Mouse (Mus musculus) kidney, postnatal 14 days (tissue): ENCODE measurements around the gene Pex14.
A peak's percentile ranks its signal among the peaks of the same experiment; 100 is the strongest.

ENCODE experiments used
- DNase-seq: peaks from one replicate; pipeline ENCODE4 v3.0.0; 2022; ENCODE audit warnings: mixed read lengths

Pex14 gene

DNA sequence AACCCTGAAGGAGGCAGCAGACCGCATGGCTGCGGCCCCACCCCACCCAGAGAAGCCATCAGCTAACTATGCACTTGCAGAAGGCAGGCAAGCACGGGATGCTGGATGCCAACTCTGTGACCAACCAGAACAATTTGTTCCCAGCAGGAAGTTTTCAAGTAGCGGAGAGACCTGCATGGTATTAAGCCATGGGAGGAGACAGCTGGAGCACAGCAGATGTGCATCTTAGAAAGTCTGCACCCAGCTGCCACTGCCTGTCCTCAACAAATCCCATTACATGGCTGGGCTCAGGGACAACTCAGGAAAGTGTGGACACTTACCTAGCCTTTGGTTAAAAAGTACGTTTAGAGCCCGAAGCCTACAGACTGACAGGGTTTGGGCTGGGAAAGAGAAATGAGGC, 117.4 kb downstream of the Pex14 start:
- no peak for DNase-seq

DNA sequence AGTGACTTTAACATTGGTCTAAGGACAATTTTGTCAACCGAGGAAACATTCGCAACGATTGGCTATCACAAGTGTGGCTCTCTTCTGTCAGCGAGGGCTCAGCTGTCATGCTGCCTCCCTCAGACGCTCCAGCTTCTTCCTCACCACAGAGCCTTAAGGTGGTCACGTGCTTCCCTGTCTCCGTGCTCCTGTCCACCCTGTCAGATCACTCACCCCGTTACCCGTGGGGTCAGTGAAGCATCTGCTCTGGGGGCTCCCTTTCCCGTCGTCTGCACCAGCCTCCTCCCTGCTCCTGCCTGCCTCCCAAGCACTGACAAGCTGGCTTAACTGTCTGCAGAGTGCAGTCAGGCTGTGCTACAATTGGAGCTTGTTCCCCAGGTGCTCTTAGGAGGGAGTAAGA, 119.8 kb downstream of the Pex14 start:
- no peak for DNase-seq

GRCm38 (mm10) chr4:148978926-148979325, 120.8 kb downstream of the Pex14 start:
- DNase-seq: no peak

- DNase-seq: no peak
These were observed 121.3 kb downstream of the Pex14 start for GRCm38 (mm10) chr4:148978221-148978855.

DNA sequence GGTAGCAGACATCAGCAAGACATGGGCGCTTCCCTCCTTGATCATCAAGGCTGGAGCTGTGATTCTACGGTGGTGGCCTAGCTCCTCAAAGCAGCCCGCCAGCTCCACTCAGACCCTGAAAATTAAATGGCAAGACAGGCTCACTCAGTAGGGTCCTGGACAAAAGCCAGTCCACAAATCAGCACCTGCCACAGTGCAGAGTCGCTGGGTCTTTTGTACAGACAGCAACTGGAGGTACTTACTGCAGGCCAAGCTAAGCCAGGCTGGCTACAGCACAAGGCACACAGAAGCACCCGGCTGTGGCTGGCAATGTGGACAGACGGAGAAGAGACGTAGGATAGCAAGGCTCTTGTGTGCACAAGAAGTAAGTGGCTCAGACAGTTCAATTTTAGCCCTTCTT, 124.8 kb downstream of the Pex14 start:
- DNase-seq: no peak

GRCm38 (mm10) chr4:148973387-148973786, 126.3 kb downstream of the Pex14 start:
- no peak for DNase-seq

- DNase-seq: no peak
These were observed 127.0 kb downstream of the Pex14 start for GRCm38 (mm10) chr4:148972707-148973106.

- no peak for DNase-seq
These were observed 127.9 kb downstream of the Pex14 start for GRCm38 (mm10) chr4:148971613-148972242.

DNA sequence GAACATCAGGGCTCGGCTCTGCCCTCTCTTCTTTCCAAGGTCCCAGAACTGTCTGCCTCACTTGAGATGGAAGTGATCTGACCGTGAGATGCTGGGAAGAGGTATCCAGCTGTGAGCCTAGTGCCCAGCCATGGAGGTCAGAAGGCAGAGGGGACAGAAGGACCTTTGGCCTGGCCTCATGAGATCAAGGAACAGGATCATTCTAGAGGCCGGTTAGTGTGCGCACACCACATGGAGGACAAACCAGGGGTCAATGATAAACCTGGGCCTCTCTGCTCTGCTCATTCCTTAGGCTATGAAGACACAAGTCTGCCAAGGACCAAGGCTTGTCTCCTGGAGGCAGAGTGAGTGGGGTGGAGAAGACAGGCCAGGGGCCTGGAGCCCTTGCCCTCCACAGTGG, 128.9 kb downstream of the Pex14 start:
- no peak for DNase-seq

DNA sequence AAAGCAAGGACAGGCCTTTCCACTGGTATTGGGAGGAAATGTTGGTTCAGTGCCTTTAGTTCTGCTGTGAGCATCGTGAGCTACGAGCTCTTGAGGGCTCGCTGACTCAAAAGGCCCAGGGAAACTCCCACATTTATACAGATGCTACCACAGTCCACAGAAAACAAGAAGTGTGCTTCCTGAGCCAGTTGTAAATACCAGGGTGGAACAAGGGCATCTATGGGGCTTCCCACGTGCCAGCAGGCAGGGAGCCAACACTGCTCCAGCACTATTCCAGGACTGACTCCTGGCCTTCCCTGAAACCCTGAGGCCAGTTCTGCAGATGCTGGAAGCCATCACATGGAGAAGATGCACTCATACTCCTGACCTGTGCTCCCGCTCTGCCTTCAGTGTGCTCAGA, 130.1 kb downstream of the Pex14 start:
- peak; percentile 63 for DNase-seq

- no peak for DNase-seq
These were observed 130.8 kb downstream of the Pex14 start for GRCm38 (mm10) chr4:148968859-148969258.

DNA sequence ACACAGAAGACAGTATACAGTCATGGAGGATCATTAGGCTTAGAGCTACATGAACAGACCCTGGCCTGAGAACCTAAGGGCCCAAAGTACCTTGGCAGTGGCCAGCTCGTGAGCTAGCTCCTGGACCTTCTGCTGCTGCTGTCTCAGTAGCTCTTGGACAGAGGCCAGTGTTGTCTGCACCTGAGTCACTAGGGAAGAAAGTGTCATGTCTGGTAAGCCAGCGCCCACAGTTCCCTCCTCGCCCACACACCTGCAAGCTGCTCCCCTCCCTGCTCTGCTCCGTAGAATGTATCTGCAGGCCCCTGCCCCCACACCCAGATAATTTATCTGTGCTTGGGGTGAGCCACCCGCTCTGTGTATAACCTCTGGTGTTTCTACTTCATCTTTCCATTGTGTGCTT, 133.5 kb downstream of the Pex14 start:
- no peak for DNase-seq

- DNase-seq: no peak
These were observed 134.9 kb downstream of the Pex14 start for GRCm38 (mm10) chr4:148964541-148965310.

DNA sequence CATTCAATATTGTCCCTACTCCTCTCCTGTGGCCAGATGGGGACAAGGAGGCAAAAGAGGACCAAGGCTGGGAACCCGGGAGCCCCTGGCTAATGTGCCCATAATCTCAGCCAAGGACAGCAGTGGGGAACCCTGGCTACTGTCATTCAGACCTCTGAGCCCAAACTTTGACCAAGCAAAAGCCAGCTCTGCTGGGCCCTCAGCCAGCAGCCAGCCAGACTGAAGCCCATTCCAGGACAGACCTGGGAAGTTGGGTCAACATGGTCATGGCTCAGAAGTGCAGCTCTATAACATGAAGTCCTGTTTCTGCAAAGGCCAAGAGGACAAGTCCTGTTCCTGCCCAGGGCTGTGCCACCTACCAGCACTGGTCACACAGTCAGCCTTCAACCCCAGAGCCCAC, 137.6 kb downstream of the Pex14 start:
- peak; percentile 66 for DNase-seq

DNA sequence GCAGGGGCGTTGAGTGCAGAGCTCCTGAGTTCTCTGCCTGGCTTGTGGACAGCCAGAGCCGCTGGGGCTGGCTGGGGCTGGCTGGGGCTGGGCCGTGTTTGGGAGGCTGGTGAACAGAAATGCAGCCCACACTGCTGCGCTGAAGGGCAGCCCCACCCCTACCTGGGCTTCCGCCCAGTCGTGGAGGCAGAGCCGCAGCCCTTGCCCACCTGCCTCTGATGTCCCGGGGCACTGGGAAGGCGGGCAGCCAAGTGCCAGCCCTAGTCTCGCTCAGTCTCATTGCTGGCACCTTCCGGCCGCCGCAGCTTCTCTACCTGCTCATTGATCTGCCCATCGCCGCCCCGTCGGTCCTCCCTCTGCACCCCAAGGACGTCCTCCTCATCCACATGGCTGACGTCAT, 138.6 kb downstream of the Pex14 start:
- DNase-seq: peak; percentile 61

GRCm38 (mm10) chr4:148960011-148960410, 139.7 kb downstream of the Pex14 start:
- peak; percentile 74 for DNase-seq

DNA sequence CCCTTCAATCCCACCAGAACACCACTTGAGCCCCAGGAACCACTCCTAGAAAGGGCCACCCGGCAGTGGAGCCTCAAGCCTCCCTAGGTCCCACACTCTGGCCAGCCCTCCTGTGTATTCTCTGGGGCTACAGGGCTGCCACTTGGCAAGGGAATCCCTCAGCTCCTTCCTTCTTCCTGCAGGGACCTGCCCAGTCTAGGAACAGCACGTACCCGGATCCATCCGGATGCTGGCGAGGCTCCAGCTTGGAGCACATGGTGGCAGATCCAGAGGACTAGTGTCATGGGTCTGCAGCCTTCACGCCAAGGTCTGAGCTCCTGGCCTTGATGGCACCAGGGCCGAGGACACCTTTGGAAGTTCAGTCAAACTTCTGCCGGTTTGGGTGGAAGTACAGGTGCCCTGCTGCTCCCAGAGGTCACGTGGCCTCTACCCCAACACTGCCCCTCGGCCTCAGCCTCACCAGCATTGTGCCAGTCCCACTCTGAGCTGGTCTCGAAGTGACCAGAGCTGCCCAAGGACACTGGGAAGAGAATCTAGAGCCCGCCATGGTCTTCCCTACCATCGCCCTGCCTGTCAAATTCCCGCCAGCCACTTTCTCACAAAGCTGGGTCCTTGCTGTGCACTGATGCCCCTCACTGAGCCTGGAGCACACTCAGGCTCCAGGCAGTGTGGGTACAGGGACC, 144.4 kb downstream of the Pex14 start:
- peak; percentile 88 for DNase-seq

- DNase-seq: no peak
These were observed 147.1 kb downstream of the Pex14 start for GRCm38 (mm10) chr4:148952328-148953222.

- DNase-seq: no peak
These were observed 147.8 kb downstream of the Pex14 start for GRCm38 (mm10) chr4:148951821-148952291.

DNA sequence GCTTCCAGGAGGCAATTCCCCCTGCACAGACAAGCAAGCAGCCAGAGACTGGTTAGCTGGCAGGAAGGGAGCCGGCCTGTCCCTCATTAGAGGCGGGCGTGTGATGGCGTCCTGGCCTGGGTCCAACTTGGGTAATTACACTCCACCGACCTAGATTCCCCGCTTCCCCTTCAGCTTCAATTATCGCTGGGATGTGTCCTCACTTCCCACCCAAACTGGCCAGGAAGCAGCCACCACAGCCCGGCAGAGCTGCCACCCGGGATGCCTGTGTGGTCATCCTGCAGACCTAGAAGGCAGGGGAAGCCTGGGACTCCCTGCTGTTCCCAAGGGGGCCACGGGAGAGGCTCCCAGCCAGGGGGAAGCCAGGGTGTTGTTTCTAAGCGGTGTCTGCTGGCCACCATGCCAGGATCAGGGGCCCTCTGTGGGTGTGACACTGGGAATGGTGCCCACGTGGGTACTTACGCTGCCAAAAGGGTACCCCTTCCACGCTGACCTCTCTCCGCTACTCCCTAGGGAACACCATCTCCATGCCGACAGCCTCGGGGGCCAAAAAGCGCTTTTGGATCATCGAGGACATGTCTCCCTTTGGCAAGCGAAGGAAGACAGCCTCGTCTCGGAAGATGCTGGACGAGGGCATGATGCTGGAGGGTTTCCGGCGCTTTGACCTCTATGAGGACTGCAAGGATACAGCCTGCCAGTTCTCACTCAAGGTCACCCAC, 148.6 kb downstream of the Pex14 start:
- peak; percentile 69 for DNase-seq

GRCm38 (mm10) chr4:148950487-148950886, 149.2 kb downstream of the Pex14 start:
- no peak for DNase-seq
